Mouse (Mus musculus): ENCODE results near the gene Arf6. TPM values are rescaled to one million over a fixed set of nuclear protein-coding genes. Genes with fewer than 3 reads are reported as not detected.

The Arf6 gene
- polyA plus RNA-seq, 1 experiment from 2014 or later, result 34.5 TPM

DNA sequence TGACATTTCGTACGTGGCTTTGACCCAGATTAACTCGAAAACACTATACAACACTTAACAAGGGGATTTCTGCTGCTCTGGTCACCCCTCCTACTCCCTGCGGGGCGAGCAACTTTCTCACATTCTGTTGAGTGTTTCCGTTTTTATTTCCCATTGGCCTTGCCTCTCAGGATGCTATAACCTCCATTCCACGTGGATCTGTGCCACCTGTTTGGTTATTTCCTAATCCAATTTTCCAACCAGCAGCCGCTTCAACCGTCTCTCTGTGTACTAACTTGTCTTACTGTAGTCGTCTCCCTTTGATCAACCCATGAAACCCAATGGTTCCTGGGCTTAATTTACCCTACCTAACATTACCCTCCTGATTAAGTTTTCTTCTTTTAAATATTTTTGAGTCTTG lies 21.1 kb downstream of the Arf6 start:
- no peaks in the 10 kb centered on the region for H3K36me3 ChIP-seq (ENCODE audit: control insufficient read depth, insufficient read depth, low read length)
- WGBS, result 81% methylated on average over 10 of the region's 10 CpGs
- H3K9me3 ChIP-seq (replicated peaks; ENCODE audit: control insufficient read depth, low read length), result no peaks in the 10 kb centered on the region
- H3K27me3 ChIP-seq (replicated peaks; ENCODE audit: control insufficient read depth, insufficient read depth, low read length), result no peaks in the 10 kb centered on the region
- no peaks in the 10 kb centered on the region for H3K4me1 ChIP-seq (ENCODE audit: control insufficient read depth, insufficient read depth, low read length)
- no peak overlapping the region for H3K27ac ChIP-seq (ENCODE audit: low read depth, low read length)
- H3K4me2 ChIP-seq (ENCODE audit: low read length), result no peak overlapping the region
- H3K4me3 ChIP-seq (ENCODE audit: low read depth, low read length), result no peak overlapping the region
- DNase-seq (ENCODE audit: low spot score), result no peak
- no peak overlapping the region for H3K9ac ChIP-seq (ENCODE audit: low read length)
- ATAC-seq, result no peak

DNA sequence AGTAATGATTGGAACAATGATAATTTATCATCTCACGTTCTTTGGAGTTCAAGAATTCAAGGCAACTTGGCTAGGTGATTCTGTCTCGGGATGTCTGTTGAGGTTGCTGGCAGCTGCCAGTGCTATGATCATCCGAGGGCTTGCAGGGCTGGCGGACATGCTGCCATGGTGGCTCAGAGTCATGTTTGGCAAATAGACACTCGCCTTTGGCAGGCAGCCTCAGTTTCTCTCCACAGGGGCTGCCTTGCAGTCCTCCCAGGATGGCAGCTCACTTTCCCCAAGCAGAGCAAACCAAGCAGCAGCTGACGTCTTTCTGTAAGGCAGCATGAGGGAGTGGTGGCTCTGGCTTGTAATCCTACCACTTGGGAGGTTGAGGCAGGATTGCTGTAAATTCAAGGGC lies 22.5 kb downstream of the Arf6 start:
- 77% methylated on average over 6 of the region's 6 CpGs for WGBS
- H3K4me1 ChIP-seq (ENCODE audit: control insufficient read depth, insufficient read depth, low read length), result no peaks in the 10 kb centered on the region
- ATAC-seq (no peak), DNase-seq (ENCODE audit: low spot score) (peak; percentile 19)
- no peaks in the 10 kb centered on the region for H3K36me3 ChIP-seq (ENCODE audit: control insufficient read depth, insufficient read depth, low read length)
- H3K4me3 ChIP-seq (ENCODE audit: low read depth, low read length), result no peak overlapping the region
- no peak overlapping the region for H3K9ac ChIP-seq (ENCODE audit: low read length)
- H3K9me3 ChIP-seq (replicated peaks; ENCODE audit: control insufficient read depth, low read length), result no peaks in the 10 kb centered on the region
- no peaks in the 10 kb centered on the region for H3K27me3 ChIP-seq (replicated peaks; ENCODE audit: control insufficient read depth, insufficient read depth, low read length)
- no peak overlapping the region for H3K4me2 ChIP-seq (ENCODE audit: low read length)
- no peak overlapping the region for H3K27ac ChIP-seq (ENCODE audit: low read depth, low read length)

DNA sequence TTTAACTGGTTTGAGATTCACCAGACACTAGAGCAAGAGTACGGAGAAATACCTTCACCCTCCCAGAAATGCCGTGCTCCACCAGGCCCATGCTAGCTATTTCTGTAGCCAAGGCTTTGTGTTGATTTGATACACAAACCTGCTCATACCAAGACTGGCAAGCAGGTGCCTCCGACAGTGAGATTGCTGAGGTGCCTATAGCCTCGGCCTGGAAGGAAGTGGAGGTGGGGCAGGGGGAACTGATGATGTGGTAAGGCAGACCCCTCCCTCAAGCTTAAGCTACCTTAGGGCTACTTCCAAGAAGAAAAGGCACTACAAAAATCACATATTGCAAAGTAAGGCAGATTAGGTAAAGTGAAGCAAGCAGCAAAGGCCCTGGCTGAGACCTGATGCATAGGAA lies 28.4 kb downstream of the Arf6 start:
- Histone ChIP-seq H3K27ac (ENCODE audit: low read depth, low read length) (no peak overlapping the region), H3K9ac (ENCODE audit: low read length) (no peak overlapping the region), H3K27me3 (replicated peaks; ENCODE audit: control insufficient read depth, insufficient read depth, low read length) (no peaks in the 10 kb centered on the region), H3K4me3 (ENCODE audit: low read depth, low read length) (no peak overlapping the region), H3K4me2 (ENCODE audit: low read length) (no peak overlapping the region), H3K36me3 (ENCODE audit: control insufficient read depth, insufficient read depth, low read length) (no peaks in the 10 kb centered on the region), H3K4me1 (ENCODE audit: control insufficient read depth, insufficient read depth, low read length) (no peaks in the 10 kb centered on the region), H3K9me3 (replicated peaks; ENCODE audit: control insufficient read depth, low read length) (no peaks in the 10 kb centered on the region)
- no peak for ATAC-seq
- DNase-seq (ENCODE audit: low spot score), result no peak
- WGBS, result 87% methylated on average over 4 of the region's 4 CpGs

DNA sequence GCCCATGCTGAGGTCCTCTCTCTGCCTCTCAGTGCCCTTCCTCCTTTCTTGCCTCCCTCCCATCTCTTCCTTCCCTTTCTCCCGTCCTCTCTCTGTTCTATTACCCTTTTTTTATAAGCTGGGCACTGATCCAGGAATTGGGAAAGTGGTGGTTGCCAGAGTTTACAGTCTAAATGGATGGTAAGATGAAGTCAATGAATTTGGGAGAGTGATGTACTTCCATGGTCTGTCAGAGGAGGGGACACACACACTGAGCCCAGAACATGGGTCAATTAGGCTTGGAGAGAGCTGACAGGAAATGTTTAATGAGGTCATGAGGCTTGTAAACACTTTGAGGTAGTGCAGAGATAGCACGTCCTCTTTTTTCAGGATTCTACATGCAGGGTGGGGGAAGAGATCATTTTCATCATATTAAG lies 28.9 kb downstream of the Arf6 start:
- Histone ChIP-seq H3K36me3 (ENCODE audit: control insufficient read depth, insufficient read depth, low read length) (no peaks in the 10 kb centered on the region), H3K27me3 (replicated peaks; ENCODE audit: control insufficient read depth, insufficient read depth, low read length) (no peaks in the 10 kb centered on the region), H3K4me2 (ENCODE audit: low read length) (no peak overlapping the region), H3K4me1 (ENCODE audit: control insufficient read depth, insufficient read depth, low read length) (no peaks in the 10 kb centered on the region), H3K9me3 (replicated peaks; ENCODE audit: control insufficient read depth, low read length) (no peaks in the 10 kb centered on the region), H3K4me3 (ENCODE audit: low read depth, low read length) (no peak overlapping the region), H3K9ac (ENCODE audit: low read length) (no peak overlapping the region), H3K27ac (ENCODE audit: low read depth, low read length) (no peak overlapping the region)
- ATAC-seq (no peak), DNase-seq (ENCODE audit: low spot score) (peak; percentile 44)
- WGBS, result 23% methylated on average over 2 of the region's 2 CpGs

DNA sequence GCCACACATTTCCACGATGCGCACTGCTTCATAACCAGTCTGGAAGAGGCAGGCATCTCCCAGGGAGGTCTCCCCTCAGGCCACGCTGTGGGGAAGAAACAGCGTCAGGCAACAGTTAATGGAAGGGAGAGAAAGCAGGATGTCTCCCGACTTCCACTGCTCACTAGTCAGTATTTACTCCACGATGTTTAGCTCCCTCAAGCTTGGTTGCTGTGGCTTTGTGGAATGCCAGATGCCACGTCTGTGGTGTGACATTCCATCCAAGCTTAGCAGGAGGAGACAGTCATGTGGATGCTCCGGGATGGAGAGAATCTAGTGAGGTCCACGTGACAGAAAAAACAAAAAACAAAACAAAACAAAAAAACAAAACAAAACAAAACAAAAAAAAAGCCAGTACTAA lies 30.1 kb downstream of the Arf6 start:
- no peaks in the 10 kb centered on the region for H3K27me3 ChIP-seq (replicated peaks; ENCODE audit: control insufficient read depth, insufficient read depth, low read length)
- H3K36me3 ChIP-seq (ENCODE audit: control insufficient read depth, insufficient read depth, low read length), result no peaks in the 10 kb centered on the region
- no peak overlapping the region for H3K4me3 ChIP-seq (ENCODE audit: low read depth, low read length)
- H3K4me2 ChIP-seq (ENCODE audit: low read length), result no peak overlapping the region
- H3K27ac ChIP-seq (ENCODE audit: low read depth, low read length), result no peak overlapping the region
- H3K9ac ChIP-seq (ENCODE audit: low read length), result no peak overlapping the region
- ATAC-seq, result no peak
- H3K4me1 ChIP-seq (ENCODE audit: control insufficient read depth, insufficient read depth, low read length), result no peaks in the 10 kb centered on the region
- no peak for DNase-seq (ENCODE audit: low spot score)
- 65% methylated on average over 9 of the region's 9 CpGs for WGBS
- no peaks in the 10 kb centered on the region for H3K9me3 ChIP-seq (replicated peaks; ENCODE audit: control insufficient read depth, low read length)

DNA sequence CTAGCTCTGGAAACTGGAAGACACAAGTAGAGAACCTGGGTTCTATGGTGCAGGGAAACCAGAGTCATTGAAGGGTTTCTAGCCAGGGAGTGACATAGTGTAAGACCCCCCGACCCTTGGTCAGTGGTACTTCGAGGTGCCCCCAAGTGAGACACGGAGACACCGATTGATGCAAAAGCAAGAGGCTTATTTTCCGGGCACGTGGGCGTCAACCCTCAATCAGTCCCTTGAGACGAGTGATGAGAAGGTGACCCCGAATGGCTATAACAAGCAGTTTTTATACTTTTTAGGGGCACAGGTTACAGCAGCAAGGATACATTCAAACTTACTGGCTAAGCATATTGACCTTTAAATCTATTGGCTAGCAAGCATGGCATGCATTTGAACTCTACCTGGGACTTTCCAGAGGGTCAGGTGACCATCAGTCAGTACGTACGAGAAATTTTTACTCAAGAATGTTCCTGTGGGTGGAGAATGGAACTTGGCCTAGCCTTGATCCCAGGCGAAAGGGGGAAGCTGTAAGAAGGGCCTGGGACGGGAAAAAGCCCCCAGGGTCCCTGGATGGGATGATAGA lies 30.7 kb downstream of the Arf6 start:
- H3K4me1 ChIP-seq (ENCODE audit: control insufficient read depth, insufficient read depth, low read length), result no peaks in the 10 kb centered on the region
- no peaks in the 10 kb centered on the region for H3K36me3 ChIP-seq (ENCODE audit: control insufficient read depth, insufficient read depth, low read length)
- DNase-seq (ENCODE audit: low spot score), result no peak
- no peak overlapping the region for H3K4me3 ChIP-seq (ENCODE audit: low read depth, low read length)
- ATAC-seq, result no peak
- H3K9me3 ChIP-seq (replicated peaks; ENCODE audit: control insufficient read depth, low read length), result no peaks in the 10 kb centered on the region
- no peak overlapping the region for H3K4me2 ChIP-seq (ENCODE audit: low read length)
- whole genome bisulfite sequencing, result 92% methylated on average over 13 of the region's 13 CpGs
- no peak overlapping the region for H3K27ac ChIP-seq (ENCODE audit: low read depth, low read length)
- H3K27me3 ChIP-seq (replicated peaks; ENCODE audit: control insufficient read depth, insufficient read depth, low read length), result no peaks in the 10 kb centered on the region
- no peak overlapping the region for H3K9ac ChIP-seq (ENCODE audit: low read length)

DNA sequence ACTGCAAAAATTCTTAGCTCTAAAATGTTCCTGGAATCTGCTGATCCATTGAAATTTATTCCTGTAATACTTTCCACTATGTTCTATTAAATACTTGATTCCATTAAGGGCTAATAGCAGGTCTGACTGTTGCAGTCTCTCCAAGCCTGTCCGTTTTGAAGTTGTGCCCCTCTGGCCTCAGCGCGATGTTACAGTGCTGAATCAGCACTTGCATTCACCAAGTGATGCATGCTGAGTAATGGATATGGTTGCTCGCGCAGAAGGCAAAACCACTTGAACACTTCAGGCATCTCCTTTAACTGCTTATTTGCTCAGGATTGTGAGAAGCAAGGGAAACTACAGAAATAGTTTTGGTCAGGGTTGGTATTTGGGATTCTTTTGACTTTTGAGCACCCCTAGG lies 38.8 kb downstream of the Arf6 start:
- Histone ChIP-seq H3K27ac (ENCODE audit: low read depth, low read length) (no peak overlapping the region), H3K4me1 (ENCODE audit: control insufficient read depth, insufficient read depth, low read length) (no peaks in the 10 kb centered on the region), H3K36me3 (ENCODE audit: control insufficient read depth, insufficient read depth, low read length) (no peaks in the 10 kb centered on the region), H3K27me3 (replicated peaks; ENCODE audit: control insufficient read depth, insufficient read depth, low read length) (no peaks in the 10 kb centered on the region), H3K9ac (ENCODE audit: low read length) (no peak overlapping the region), H3K4me2 (ENCODE audit: low read length) (no peak overlapping the region), H3K9me3 (replicated peaks; ENCODE audit: control insufficient read depth, low read length) (no peaks in the 10 kb centered on the region), H3K4me3 (ENCODE audit: low read depth, low read length) (no peak overlapping the region)
- no peak for ATAC-seq
- no peak for DNase-seq (ENCODE audit: low spot score)
- WGBS, result 73% methylated on average over 5 of the region's 5 CpGs

DNA sequence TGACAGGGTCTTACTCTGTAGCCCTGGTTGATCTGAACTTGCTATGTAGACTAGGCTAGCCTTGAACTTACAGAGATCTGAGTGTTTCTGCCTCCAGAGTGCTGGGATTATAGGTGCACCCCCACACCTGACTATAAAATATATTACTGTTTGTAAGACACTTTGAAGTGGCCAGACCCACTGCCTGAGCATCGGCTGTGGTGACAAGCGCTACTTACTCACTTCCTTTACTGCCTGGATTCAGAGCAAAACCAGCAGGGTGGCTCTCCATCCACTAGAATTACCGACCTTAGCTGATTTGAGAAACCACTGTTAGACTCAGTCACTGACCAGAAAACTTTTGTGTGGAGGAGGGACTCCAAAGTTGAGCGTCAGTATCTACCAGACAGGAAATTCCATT lies 40.0 kb downstream of the Arf6 start:
- Histone ChIP-seq H3K9ac (ENCODE audit: low read length) (no peak overlapping the region), H3K4me1 (ENCODE audit: control insufficient read depth, insufficient read depth, low read length) (no peaks in the 10 kb centered on the region), H3K36me3 (ENCODE audit: control insufficient read depth, insufficient read depth, low read length) (no peaks in the 10 kb centered on the region), H3K27me3 (replicated peaks; ENCODE audit: control insufficient read depth, insufficient read depth, low read length) (no peaks in the 10 kb centered on the region), H3K27ac (ENCODE audit: low read depth, low read length) (no peak overlapping the region), H3K9me3 (replicated peaks; ENCODE audit: control insufficient read depth, low read length) (no peaks in the 10 kb centered on the region), H3K4me2 (ENCODE audit: low read length) (no peak overlapping the region), H3K4me3 (ENCODE audit: low read depth, low read length) (no peak overlapping the region)
- WGBS, result 73% methylated on average over 4 of the region's 4 CpGs
- ATAC-seq (no peak), DNase-seq (ENCODE audit: low spot score) (no peak)

DNA sequence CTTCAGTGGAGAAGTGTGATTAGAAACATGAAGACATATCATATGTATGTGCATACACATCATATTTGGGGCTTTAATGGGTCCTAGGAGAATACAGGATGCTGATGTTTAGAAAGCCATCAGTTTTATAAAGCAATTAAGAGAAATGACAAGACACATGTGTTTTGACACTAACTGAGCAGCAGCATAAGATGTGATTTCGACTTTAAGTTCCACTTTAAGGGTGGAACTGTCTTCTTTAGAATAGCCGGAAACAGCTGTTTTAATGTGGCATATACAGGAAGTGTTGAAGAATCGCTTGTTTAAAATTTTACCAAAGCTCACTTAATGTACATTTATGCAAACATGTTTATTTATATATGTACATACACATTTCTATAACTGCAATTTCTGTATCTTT lies 41.4 kb downstream of the Arf6 start:
- Histone ChIP-seq H3K4me2 (ENCODE audit: low read length) (no peak overlapping the region), H3K4me3 (ENCODE audit: low read depth, low read length) (no peak overlapping the region), H3K4me1 (ENCODE audit: control insufficient read depth, insufficient read depth, low read length) (no peaks in the 10 kb centered on the region), H3K9me3 (replicated peaks; ENCODE audit: control insufficient read depth, low read length) (no peaks in the 10 kb centered on the region), H3K36me3 (ENCODE audit: control insufficient read depth, insufficient read depth, low read length) (no peaks in the 10 kb centered on the region), H3K27ac (ENCODE audit: low read depth, low read length) (no peak overlapping the region), H3K27me3 (replicated peaks; ENCODE audit: control insufficient read depth, insufficient read depth, low read length) (no peaks in the 10 kb centered on the region), H3K9ac (ENCODE audit: low read length) (no peak overlapping the region)
- no peak for ATAC-seq
- no peak for DNase-seq (ENCODE audit: low spot score)
- WGBS, result 87% methylated on average over 3 of the region's 3 CpGs
